Mouse (Mus musculus): Measurements from ENCODE around the gene Inpp5f. TPM values are rescaled to one million over a fixed set of nuclear protein-coding genes. Genes with fewer than 3 reads are reported as not detected.

Inpp5f gene
- polyA plus RNA-seq, 1 experiment from 2014 or later = 316 TPM

DNA sequence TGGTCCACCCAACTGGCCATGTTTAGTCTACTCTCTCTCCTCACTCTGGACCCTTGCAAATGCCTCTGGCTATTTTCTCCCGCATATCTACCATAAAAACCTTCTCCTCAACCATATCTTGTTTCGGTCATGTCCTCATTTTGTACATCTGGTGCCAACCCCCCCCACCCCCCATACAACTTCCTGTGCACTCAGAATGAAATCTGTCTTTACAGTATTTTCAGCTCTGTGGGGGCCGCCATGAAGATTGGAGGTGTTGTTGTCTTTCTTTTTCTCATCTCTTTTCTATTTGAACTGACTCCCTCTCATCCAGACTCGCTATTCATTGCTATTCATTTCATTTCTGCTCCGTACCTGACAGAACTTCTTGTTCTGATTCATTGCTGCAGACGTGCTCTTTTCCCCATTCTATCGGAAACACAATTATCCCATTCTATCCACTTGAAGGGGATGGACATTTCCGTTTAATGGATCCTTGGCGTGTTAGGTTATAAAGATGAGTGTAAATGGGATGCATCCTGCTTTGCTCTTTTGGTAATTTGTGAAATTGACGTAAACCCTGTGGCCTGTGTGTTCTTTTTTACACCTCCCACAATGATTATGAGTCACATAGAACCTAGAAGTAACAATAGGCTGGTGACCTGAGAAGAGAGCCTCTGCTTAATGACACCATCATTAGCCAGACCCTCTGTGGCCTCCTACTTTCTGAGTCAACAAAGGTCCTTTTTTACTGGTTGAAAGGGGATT, 32.8 kb upstream of the Inpp5f start:
- no peak overlapping the region for H3K27ac ChIP-seq (replicated peaks)
- 33% methylated on average over 10 of the region's 10 CpGs for WGBS
- ATAC-seq (replicated peaks) = no peak

DNA sequence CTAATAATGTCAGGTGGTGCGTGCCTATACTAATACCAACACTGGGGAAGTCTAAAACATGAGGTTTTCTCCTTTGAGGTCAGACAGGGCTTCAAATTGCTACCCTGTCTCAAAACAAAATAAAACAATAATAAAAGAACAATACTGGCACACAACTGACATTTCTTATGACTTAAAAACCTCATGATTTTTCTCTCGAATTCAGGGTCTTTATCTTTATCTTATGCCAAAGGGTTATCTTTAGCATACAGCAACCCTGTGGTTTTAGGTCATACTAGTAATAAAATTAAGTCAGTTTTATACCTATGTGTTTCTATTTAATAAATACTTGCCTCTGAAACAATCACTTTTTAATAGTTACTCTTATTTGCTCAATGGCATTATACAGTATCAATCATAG, 31.7 kb upstream of the Inpp5f start:
- Histone ChIP-seq H3K36me3 (no peaks in the 10 kb centered on the region), H3K9ac (replicated peaks) (no peak overlapping the region), H3K4me1 (peaks cover 10% of the 10 kb centered on the region), H3K4me3 (no peak overlapping the region), H3K27me3 (no peaks in the 10 kb centered on the region), H3K4me2 (replicated peaks) (no peak overlapping the region), H3K9me3 (no peaks in the 10 kb centered on the region), H3K27ac (replicated peaks) (no peak overlapping the region)
- 80% methylated on average over 2 of the region's 2 CpGs for WGBS
- no peak for ATAC-seq (replicated peaks)

More for the DNA sequence above, 32.8 kb upstream of the Inpp5f start:
- Histone ChIP-seq H3K9ac (replicated peaks) (no peak overlapping the region), H3K27me3 (no peaks in the 10 kb centered on the region), H3K36me3 (no peaks in the 10 kb centered on the region), H3K4me3 (no peak overlapping the region), H3K9me3 (no peaks in the 10 kb centered on the region), H3K4me2 (replicated peaks) (no peak overlapping the region), H3K4me1 (peaks cover 10% of the 10 kb centered on the region)

DNA sequence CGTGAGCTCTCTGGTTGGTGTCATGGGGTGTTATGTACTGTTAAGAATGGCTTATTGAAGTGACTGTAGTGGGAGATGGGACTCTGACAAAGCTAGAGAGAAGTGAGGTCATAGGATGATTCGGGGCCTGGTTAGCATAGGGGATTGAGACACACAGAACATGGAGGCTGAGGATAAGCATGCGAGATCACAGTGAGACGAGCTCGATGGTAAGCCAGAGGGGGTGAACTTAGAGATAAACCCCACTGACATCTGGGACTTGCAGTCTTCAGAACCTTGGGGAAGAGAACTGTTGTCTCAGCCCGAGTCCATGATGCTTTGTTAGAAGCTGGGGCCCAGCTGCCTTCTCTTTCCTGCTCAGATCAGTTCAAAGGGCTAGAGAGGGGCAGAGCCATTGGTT, 30.8 kb upstream of the Inpp5f start:
- Histone ChIP-seq H3K9me3 (no peaks in the 10 kb centered on the region), H3K36me3 (no peaks in the 10 kb centered on the region), H3K27ac (replicated peaks) (no peak overlapping the region), H3K4me3 (no peak overlapping the region), H3K9ac (replicated peaks) (no peak overlapping the region), H3K4me1 (peaks cover 10% of the 10 kb centered on the region), H3K4me2 (replicated peaks) (no peak overlapping the region), H3K27me3 (no peaks in the 10 kb centered on the region)
- WGBS = 89% methylated on average over 6 of the region's 6 CpGs
- ATAC-seq (replicated peaks) = no peak

- WGBS = 70% methylated on average over 15 of the region's 15 CpGs
- no peak for ATAC-seq (replicated peaks)
- no peaks in the 10 kb centered on the region for H3K27me3 ChIP-seq
Observed at GRCm38 (mm10) chr7:128581864-128582484, 29.2 kb upstream of the Inpp5f start.

DNA sequence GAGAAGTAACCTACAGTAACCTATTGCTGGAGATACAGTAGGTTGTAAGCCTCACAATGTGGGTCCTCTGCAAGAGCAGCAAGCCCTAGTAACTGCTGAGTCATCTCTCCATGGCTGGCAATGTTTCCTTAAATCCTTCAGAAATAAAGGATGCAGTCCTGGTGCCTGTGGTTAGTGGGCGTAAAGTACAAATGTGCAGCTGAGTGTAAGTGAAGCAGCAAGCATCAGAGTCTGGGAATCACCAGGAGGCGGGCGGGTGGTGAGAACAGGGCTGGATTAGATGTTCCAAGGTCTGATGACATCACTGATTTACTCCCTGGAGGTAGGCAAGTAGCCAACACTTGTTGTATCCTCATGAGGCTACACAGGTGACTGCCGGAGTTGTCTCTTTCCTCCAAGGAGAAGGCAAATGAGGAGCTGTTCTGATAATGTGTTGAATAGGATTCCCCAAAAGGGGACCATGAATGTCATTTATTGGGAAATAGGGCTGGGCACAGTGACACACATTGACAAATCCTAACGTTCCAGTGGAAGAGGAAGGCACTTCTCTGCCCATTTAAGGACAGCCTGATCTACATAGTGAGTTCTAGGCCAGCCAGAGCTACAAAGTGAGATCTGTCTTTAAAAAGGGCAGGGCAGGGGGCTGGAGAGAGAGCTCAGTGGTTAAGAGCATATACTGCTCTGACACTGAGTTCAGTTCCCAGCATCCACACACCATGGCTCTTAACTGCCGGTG, 27.7 kb upstream of the Inpp5f start:
- Histone ChIP-seq H3K27ac (replicated peaks) (no peak overlapping the region), H3K4me3 (no peak overlapping the region), H3K9me3 (no peaks in the 10 kb centered on the region), H3K9ac (replicated peaks) (no peak overlapping the region), H3K4me2 (replicated peaks) (no peak overlapping the region), H3K36me3 (no peaks in the 10 kb centered on the region), H3K4me1 (peaks cover 10% of the 10 kb centered on the region), H3K27me3 (no peaks in the 10 kb centered on the region)
- ATAC-seq (replicated peaks) = no peak
- 69% methylated on average over 6 of the region's 6 CpGs for WGBS

More at GRCm38 (mm10) chr7:128581864-128582484, 29.2 kb upstream of the Inpp5f start:
- Histone ChIP-seq H3K9me3 (no peaks in the 10 kb centered on the region), H3K9ac (replicated peaks) (no peak overlapping the region), H3K4me1 (peaks cover 10% of the 10 kb centered on the region), H3K4me3 (no peak overlapping the region), H3K36me3 (no peaks in the 10 kb centered on the region), H3K27ac (replicated peaks) (peak overlapping the region; percentile 69), H3K4me2 (replicated peaks) (no peak overlapping the region)

GRCm38 (mm10) chr7:128587334-128587933, 23.7 kb upstream of the Inpp5f start:
- H3K36me3 ChIP-seq = no peaks in the 10 kb centered on the region
- H3K27ac ChIP-seq (replicated peaks) = no peak overlapping the region
- H3K9ac ChIP-seq (replicated peaks) = no peak overlapping the region
- H3K9me3 ChIP-seq = no peaks in the 10 kb centered on the region
- WGBS = 78% methylated on average over 4 of the region's 4 CpGs
- ATAC-seq (replicated peaks) = no peak
- no peak overlapping the region for H3K4me2 ChIP-seq (replicated peaks)
- no peaks in the 10 kb centered on the region for H3K27me3 ChIP-seq
- no peak overlapping the region for H3K4me3 ChIP-seq
- H3K4me1 ChIP-seq = peaks cover 13% of the 10 kb centered on the region

DNA sequence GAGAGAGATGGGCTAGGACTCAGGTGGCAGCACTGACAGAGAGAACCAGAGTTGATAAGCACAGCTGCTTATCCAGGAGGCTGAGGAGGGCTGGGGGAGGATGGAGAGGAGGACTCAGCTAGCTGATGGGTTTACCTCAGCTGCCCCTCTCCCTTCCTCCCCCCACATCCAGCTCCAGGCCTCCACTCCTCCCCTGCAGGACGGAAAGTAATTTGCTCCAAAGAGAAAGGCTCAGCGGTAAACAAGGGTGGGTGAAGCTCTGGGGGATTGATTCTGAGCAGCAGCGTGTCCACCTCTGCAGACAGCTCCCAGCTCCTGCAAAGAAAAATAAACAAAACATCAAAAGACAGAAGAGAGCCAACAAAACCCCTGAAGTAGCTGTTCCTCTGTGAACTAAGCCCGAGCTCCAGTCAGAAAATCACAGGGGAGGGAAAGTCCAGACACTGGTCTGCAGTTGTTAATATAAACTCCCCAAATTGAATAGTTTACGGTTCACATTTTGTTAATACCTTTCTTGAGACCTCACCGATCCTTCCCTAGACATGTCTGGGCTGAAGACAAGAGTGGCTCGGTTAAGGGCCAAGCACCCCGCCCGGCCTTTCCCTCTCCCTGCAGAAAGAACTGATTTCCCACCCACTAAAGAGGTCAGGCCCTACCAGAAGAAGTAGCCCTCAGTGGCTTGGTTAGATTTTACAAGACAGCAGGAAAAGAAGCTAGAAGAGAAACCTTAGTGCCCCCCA, 19.6 kb upstream of the Inpp5f start:
- Histone ChIP-seq H3K36me3 (no peaks in the 10 kb centered on the region), H3K27ac (replicated peaks) (peak overlapping the region; percentile 78), H3K4me1 (peaks cover 21% of the 10 kb centered on the region), H3K4me2 (replicated peaks) (no peak overlapping the region), H3K9me3 (no peaks in the 10 kb centered on the region), H3K27me3 (no peaks in the 10 kb centered on the region), H3K9ac (replicated peaks) (0 out of 2 replicates have a peak overlapping the region, but pooled peaks have one; percentile 19), H3K4me3 (no peak overlapping the region)
- WGBS = 8% methylated on average over 9 of the region's 9 CpGs
- peak; percentile 64 for ATAC-seq (replicated peaks)

- peak; percentile 72 for ATAC-seq (replicated peaks)
- Histone ChIP-seq H3K27me3 (no peaks in the 10 kb centered on the region), H3K9me3 (no peaks in the 10 kb centered on the region), H3K4me3 (peak overlapping the region; percentile 24), H3K27ac (replicated peaks) (peak overlapping the region; percentile 78), H3K4me2 (replicated peaks) (peak overlapping the region; percentile 46), H3K36me3 (no peaks in the 10 kb centered on the region), H3K4me1 (peaks cover 21% of the 10 kb centered on the region), H3K9ac (replicated peaks) (peak overlapping the region; percentile 20)
- 7% methylated on average over 21 of the region's 21 CpGs for WGBS
Observed at GRCm38 (mm10) chr7:128592118-128592935, 18.8 kb upstream of the Inpp5f start.

- ATAC-seq (replicated peaks) = no peak
- Histone ChIP-seq H3K9ac (replicated peaks) (peak overlapping the region; percentile 20; the same call in 1 of the 2 replicates), H3K4me3 (peak overlapping the region; percentile 24), H3K36me3 (no peaks in the 10 kb centered on the region), H3K4me2 (replicated peaks) (peak overlapping the region; percentile 46), H3K9me3 (no peaks in the 10 kb centered on the region), H3K4me1 (peaks cover 21% of the 10 kb centered on the region), H3K27ac (replicated peaks) (peak overlapping the region; percentile 78), H3K27me3 (no peaks in the 10 kb centered on the region)
- WGBS = 5% methylated on average over 6 of the region's 6 CpGs
Observed at GRCm38 (mm10) chr7:128592936-128593241, 18.2 kb upstream of the Inpp5f start.

- H3K4me3 ChIP-seq = no peak overlapping the region
- H3K4me1 ChIP-seq = peaks cover 20% of the 10 kb centered on the region
- no peak overlapping the region for H3K9ac ChIP-seq (replicated peaks)
- no peak overlapping the region for H3K4me2 ChIP-seq (replicated peaks)
- WGBS = 98% methylated on average over 2 of the region's 2 CpGs
- ATAC-seq (replicated peaks) = no peak
- no peak overlapping the region for H3K27ac ChIP-seq (replicated peaks)
- H3K36me3 ChIP-seq = no peaks in the 10 kb centered on the region
- H3K9me3 ChIP-seq = no peaks in the 10 kb centered on the region
- H3K27me3 ChIP-seq = no peaks in the 10 kb centered on the region
Observed at GRCm38 (mm10) chr7:128596274-128596673, 14.9 kb upstream of the Inpp5f start.

DNA sequence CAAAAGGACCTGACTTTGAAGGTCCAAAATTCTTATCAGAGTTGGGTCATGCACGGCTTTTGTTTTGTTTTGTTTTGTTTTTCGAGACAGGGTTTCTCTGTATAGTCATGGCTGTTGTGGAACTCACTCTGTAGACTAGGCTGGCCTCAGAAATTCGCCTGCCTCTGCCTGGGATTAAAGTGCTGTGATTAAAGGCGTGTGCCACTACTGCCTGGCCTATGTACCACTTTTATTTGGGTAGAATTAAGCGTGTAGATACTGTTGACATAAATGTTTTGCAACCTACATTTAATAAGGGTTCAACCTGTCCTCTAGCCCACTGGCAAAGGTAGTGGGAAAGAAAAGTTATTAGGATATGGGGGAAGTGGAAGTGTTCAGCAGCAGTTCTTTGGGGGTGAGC, 12.1 kb upstream of the Inpp5f start:
- WGBS = 84% methylated on average over 5 of the region's 5 CpGs
- no peak for ATAC-seq (replicated peaks)

More for the DNA sequence above, 12.1 kb upstream of the Inpp5f start:
- Histone ChIP-seq H3K4me3 (no peak overlapping the region), H3K4me1 (no peaks in the 10 kb centered on the region), H3K27ac (replicated peaks) (no peak overlapping the region), H3K9me3 (no peaks in the 10 kb centered on the region), H3K36me3 (no peaks in the 10 kb centered on the region), H3K4me2 (replicated peaks) (no peak overlapping the region), H3K27me3 (no peaks in the 10 kb centered on the region), H3K9ac (replicated peaks) (no peak overlapping the region)

Measured in forebrain, embryonic 15.5 days (tissue).